Mouse (Mus musculus): ENCODE measurements around the gene Atxn10.

The Atxn10 gene

GRCm38 (mm10) chr15:85474697-85475096 is 138.7 kb downstream of the Atxn10 start:
- DNase-seq (ENCODE audit: low spot score): no peak

- DNase-seq (ENCODE audit: low spot score): peak; percentile 68
Observed at GRCm38 (mm10) chr15:85477584-85477983, 141.5 kb downstream of the Atxn10 start.

GRCm38 (mm10) chr15:85479365-85479764 is 143.3 kb downstream of the Atxn10 start:
- no peak for DNase-seq (ENCODE audit: low spot score)

GRCm38 (mm10) chr15:85479919-85480318 is 143.9 kb downstream of the Atxn10 start:
- DNase-seq (ENCODE audit: low spot score): no peak

- no peak for DNase-seq (ENCODE audit: low spot score)
Observed at GRCm38 (mm10) chr15:85480630-85481029, 144.6 kb downstream of the Atxn10 start.

GRCm38 (mm10) chr15:85488900-85489299 is 152.9 kb downstream of the Atxn10 start:
- DNase-seq (ENCODE audit: low spot score): no peak

- DNase-seq (ENCODE audit: low spot score): no peak
Observed at GRCm38 (mm10) chr15:85489751-85490150, 153.7 kb downstream of the Atxn10 start.

- peak; percentile 76 for DNase-seq (ENCODE audit: low spot score)
Observed at GRCm38 (mm10) chr15:85494163-85494621, 158.1 kb downstream of the Atxn10 start.

GRCm38 (mm10) chr15:85497548-85497947 is 161.5 kb downstream of the Atxn10 start:
- DNase-seq (ENCODE audit: low spot score): no peak

- no peak for DNase-seq (ENCODE audit: low spot score)
Observed at GRCm38 (mm10) chr15:85497981-85498475, 162.0 kb downstream of the Atxn10 start.

- DNase-seq (ENCODE audit: low spot score): no peak
Observed at GRCm38 (mm10) chr15:85500267-85500666, 164.2 kb downstream of the Atxn10 start.

- no peak for DNase-seq (ENCODE audit: low spot score)
Observed at GRCm38 (mm10) chr15:85503127-85503526, 167.1 kb downstream of the Atxn10 start, which contains the start of gene 7530416G11Rik. Gene 7530416G11Rik (minus strand): TSS chr15:85503227.

- DNase-seq (ENCODE audit: low spot score): no peak
Observed at GRCm38 (mm10) chr15:85505118-85505925, 169.3 kb downstream of the Atxn10 start.

GRCm38 (mm10) chr15:85506680-85507079 is 170.6 kb downstream of the Atxn10 start:
- DNase-seq (ENCODE audit: low spot score): no peak

- no peak for DNase-seq (ENCODE audit: low spot score)
Observed at GRCm38 (mm10) chr15:85507370-85508014, 171.4 kb downstream of the Atxn10 start.

All from layer of hippocampus, adult 11-12 months (tissue).